Mouse (Mus musculus) E14TG2a.4 (cell line): ENCODE data around the gene Selenot.

Source experiments
- CTCF ChIP-seq: conservative IDR thresholded peaks from 2 replicates; pipeline ENCODE4 v1.5.1; 2014; ENCODE audit warnings: low read length
- POU5F1 ChIP-seq: IDR thresholded peaks from 2 replicates; pipeline ENCODE4 v1.6.1; 2014; ENCODE audit warnings: low read length, borderline replicate concordance

- TF ChIP-seq CTCF, result no peak
- TF ChIP-seq POU5F1, result no peak
These were observed 649 bp downstream of the Selenot start for GRCm38 (mm10) chr3:58577067-58577503.
